Mouse (Mus musculus) kidney, adult 2 months (tissue): ENCODE data around the gene Zfp169.

Experiments
- CTCF ChIP-seq: fragments of 200-500 bp; conservative IDR thresholded peaks from 2 replicates; pipeline ENCODE4 v1.5.1; 2011; ENCODE audit warnings: low read depth, mild to moderate bottlenecking, control low read depth, low read length, moderate library complexity, mixed read lengths; ENCODE audit not compliant: insufficient read depth, insufficient read length
- POLR2A ChIP-seq: fragments of 200-500 bp; IDR thresholded peaks from one replicate; pipeline ENCODE4 v1.6.1; 2011; ENCODE audit warnings: low read depth, low read length, control low read depth

DNA sequence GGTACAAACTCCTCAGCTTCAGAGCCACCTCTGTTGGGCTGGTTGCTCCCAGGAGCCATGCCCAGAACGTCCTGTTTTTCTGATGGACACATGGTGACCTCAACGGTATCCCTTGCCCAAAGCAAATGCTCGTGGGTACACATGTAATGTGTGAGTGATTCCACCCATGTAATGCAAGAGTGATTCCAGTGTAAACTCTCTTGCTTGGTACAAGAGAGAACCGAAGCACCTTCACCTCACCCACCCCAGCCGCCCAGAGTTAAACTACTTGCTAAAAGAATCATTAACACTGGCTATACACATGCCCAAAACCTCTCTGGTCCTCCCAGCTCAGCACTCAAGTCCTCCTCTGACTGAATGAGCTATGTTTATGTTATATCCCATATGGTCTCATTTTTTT is 74.9 kb downstream of the Zfp169 start:
- TF ChIP-seq CTCF (no peak), POLR2A (no peak)
